Mouse (Mus musculus) ovary, adult 18-20 months (tissue): ENCODE data around the gene Galm.

ENCODE experiments used
- DNase-seq: peaks from one replicate; pipeline ENCODE4 v3.0.0; 2022; ENCODE audit warnings: low spot score, mixed read lengths

Galm gene

GRCm38 (mm10) chr17:80127331-80128251, at the start of gene Galm:
Gene Galm, plus strand, starts transcription at chr17:80127471.
- peak; percentile 24 for DNase-seq

GRCm38 (mm10) chr17:80078726-80079125, 48.5 kb upstream of the Galm start:
- no peak for DNase-seq

GRCm38 (mm10) chr17:80083223-80083622, 44.0 kb upstream of the Galm start:
- no peak for DNase-seq

GRCm38 (mm10) chr17:80084424-80084823, 42.8 kb upstream of the Galm start:
- no peak for DNase-seq

- DNase-seq: no peak
These were observed 40.7 kb upstream of the Galm start for GRCm38 (mm10) chr17:80086591-80086990.

- DNase-seq: no peak
These were observed 39.1 kb upstream of the Galm start for GRCm38 (mm10) chr17:80088168-80088567.

GRCm38 (mm10) chr17:80090551-80090950, 36.7 kb upstream of the Galm start:
- DNase-seq: no peak

- DNase-seq: no peak
These were observed 35.3 kb upstream of the Galm start for GRCm38 (mm10) chr17:80091879-80092549.

- DNase-seq: no peak
These were observed 31.9 kb upstream of the Galm start for GRCm38 (mm10) chr17:80095254-80095899.

- peak; percentile 59 for DNase-seq
These were observed 31.1 kb upstream of the Galm start for GRCm38 (mm10) chr17:80096043-80096719.

- no peak for DNase-seq
These were observed 30.6 kb upstream of the Galm start for GRCm38 (mm10) chr17:80096720-80097114.

- DNase-seq: no peak
These were observed 30.1 kb upstream of the Galm start for GRCm38 (mm10) chr17:80097221-80097620.

GRCm38 (mm10) chr17:80099823-80100222, 27.4 kb upstream of the Galm start:
- DNase-seq: no peak

- DNase-seq: no peak
These were observed 21.8 kb upstream of the Galm start for GRCm38 (mm10) chr17:80105348-80105978.

GRCm38 (mm10) chr17:80112665-80113305, 14.5 kb upstream of the Galm start:
- DNase-seq: no peak

- no peak for DNase-seq
These were observed 13.8 kb upstream of the Galm start for GRCm38 (mm10) chr17:80113468-80113867.

- DNase-seq: no peak
These were observed 6.9 kb upstream of the Galm start for GRCm38 (mm10) chr17:80120396-80120795.

GRCm38 (mm10) chr17:80121833-80122232, 5.4 kb upstream of the Galm start:
- DNase-seq: no peak

- DNase-seq: no peak
These were observed 2.1 kb upstream of the Galm start for GRCm38 (mm10) chr17:80124985-80125750.

- no peak for DNase-seq
These were observed 1.1 kb upstream of the Galm start for GRCm38 (mm10) chr17:80126166-80126565.
